Mouse (Mus musculus): ENCODE data around the gene Nrxn3. TPM values are rescaled to one million over a fixed set of nuclear protein-coding genes. Genes with fewer than 3 reads are reported as not detected.

The Nrxn3 gene
- polyA plus RNA-seq, 1 experiment from 2014 or later: 5.0 TPM

- no peak for ATAC-seq (replicated peaks; ENCODE audit: low FRiP score, low TSS enrichment, low read depth)
- Histone ChIP-seq H3K27me3 (replicated peaks; ENCODE audit: control insufficient read depth, insufficient read depth, low read length) (no peaks in the 10 kb centered on the region), H3K9me3 (ENCODE audit: control insufficient read depth, low read length) (no peaks in the 10 kb centered on the region), H3K9ac (ENCODE audit: low read length) (no peak overlapping the region), H3K36me3 (ENCODE audit: control insufficient read depth, insufficient read depth, low read length) (no peaks in the 10 kb centered on the region), H3K4me2 (ENCODE audit: low read length) (no peak overlapping the region), H3K27ac (ENCODE audit: low read depth) (no peak overlapping the region), H3K4me1 (replicated peaks; ENCODE audit: control insufficient read depth, insufficient read depth, low read length) (no peaks in the 10 kb centered on the region), H3K4me3 (ENCODE audit: low read depth, low read length) (no peak overlapping the region)
- no peak for DNase-seq (ENCODE audit: low spot score)
- 89% methylated on average over 4 of the region's 4 CpGs for WGBS
These were observed 203.6 kb downstream of the Nrxn3 start for GRCm38 (mm10) chr12:88926306-88926705.

- Histone ChIP-seq H3K4me1 (replicated peaks; ENCODE audit: control insufficient read depth, insufficient read depth, low read length) (no peaks in the 10 kb centered on the region), H3K27me3 (replicated peaks; ENCODE audit: control insufficient read depth, insufficient read depth, low read length) (no peaks in the 10 kb centered on the region), H3K36me3 (ENCODE audit: control insufficient read depth, insufficient read depth, low read length) (no peaks in the 10 kb centered on the region), H3K27ac (ENCODE audit: low read depth) (no peak overlapping the region), H3K4me3 (ENCODE audit: low read depth, low read length) (no peak overlapping the region), H3K9ac (ENCODE audit: low read length) (no peak overlapping the region), H3K4me2 (ENCODE audit: low read length) (no peak overlapping the region), H3K9me3 (ENCODE audit: control insufficient read depth, low read length) (no peaks in the 10 kb centered on the region)
- ATAC-seq (replicated peaks; ENCODE audit: low FRiP score, low TSS enrichment, low read depth) (no peak), DNase-seq (ENCODE audit: low spot score) (no peak)
- 73% methylated on average over 4 of the region's 4 CpGs for WGBS
These were observed 209.0 kb downstream of the Nrxn3 start for GRCm38 (mm10) chr12:88931713-88932112.

- Histone ChIP-seq H3K27ac (ENCODE audit: low read depth) (no peak overlapping the region), H3K4me1 (replicated peaks; ENCODE audit: control insufficient read depth, insufficient read depth, low read length) (no peaks in the 10 kb centered on the region), H3K9ac (ENCODE audit: low read length) (no peak overlapping the region), H3K4me3 (ENCODE audit: low read depth, low read length) (no peak overlapping the region), H3K9me3 (ENCODE audit: control insufficient read depth, low read length) (no peaks in the 10 kb centered on the region), H3K36me3 (ENCODE audit: control insufficient read depth, insufficient read depth, low read length) (no peaks in the 10 kb centered on the region), H3K27me3 (replicated peaks; ENCODE audit: control insufficient read depth, insufficient read depth, low read length) (no peaks in the 10 kb centered on the region), H3K4me2 (ENCODE audit: low read length) (no peak overlapping the region)
- DNase-seq (ENCODE audit: low spot score): no peak
- no peak for ATAC-seq (replicated peaks; ENCODE audit: low FRiP score, low TSS enrichment, low read depth)
- 84% methylated on average over 2 of the region's 2 CpGs for WGBS
These were observed 217.0 kb downstream of the Nrxn3 start for GRCm38 (mm10) chr12:88939679-88940078.

GRCm38 (mm10) chr12:88944967-88945366 lies 222.3 kb downstream of the Nrxn3 start:
- Histone ChIP-seq H3K36me3 (ENCODE audit: control insufficient read depth, insufficient read depth, low read length) (no peaks in the 10 kb centered on the region), H3K9ac (ENCODE audit: low read length) (no peak overlapping the region), H3K4me2 (ENCODE audit: low read length) (no peak overlapping the region), H3K4me3 (ENCODE audit: low read depth, low read length) (no peak overlapping the region), H3K27me3 (replicated peaks; ENCODE audit: control insufficient read depth, insufficient read depth, low read length) (no peaks in the 10 kb centered on the region), H3K27ac (ENCODE audit: low read depth) (no peak overlapping the region), H3K4me1 (replicated peaks; ENCODE audit: control insufficient read depth, insufficient read depth, low read length) (no peaks in the 10 kb centered on the region), H3K9me3 (ENCODE audit: control insufficient read depth, low read length) (no peaks in the 10 kb centered on the region)
- ATAC-seq (replicated peaks; ENCODE audit: low FRiP score, low TSS enrichment, low read depth): no peak
- WGBS: 73% methylated on average over 3 of the region's 3 CpGs
- DNase-seq (ENCODE audit: low spot score): no peak

- Histone ChIP-seq H3K4me1 (replicated peaks; ENCODE audit: control insufficient read depth, insufficient read depth, low read length) (no peaks in the 10 kb centered on the region), H3K27ac (ENCODE audit: low read depth) (no peak overlapping the region), H3K36me3 (ENCODE audit: control insufficient read depth, insufficient read depth, low read length) (no peaks in the 10 kb centered on the region), H3K4me2 (ENCODE audit: low read length) (no peak overlapping the region), H3K9ac (ENCODE audit: low read length) (no peak overlapping the region), H3K27me3 (replicated peaks; ENCODE audit: control insufficient read depth, insufficient read depth, low read length) (no peaks in the 10 kb centered on the region), H3K9me3 (ENCODE audit: control insufficient read depth, low read length) (no peaks in the 10 kb centered on the region), H3K4me3 (ENCODE audit: low read depth, low read length) (no peak overlapping the region)
- 89% methylated on average over 2 of the region's 2 CpGs for WGBS
- no peak for DNase-seq (ENCODE audit: low spot score)
- no peak for ATAC-seq (replicated peaks; ENCODE audit: low FRiP score, low TSS enrichment, low read depth)
These were observed 227.2 kb downstream of the Nrxn3 start for GRCm38 (mm10) chr12:88949870-88950269.

GRCm38 (mm10) chr12:88952937-88953600 lies 230.4 kb downstream of the Nrxn3 start:
- 68% methylated on average over 7 of the region's 7 CpGs for whole genome bisulfite sequencing
- Histone ChIP-seq H3K4me3 (ENCODE audit: low read depth, low read length) (no peak overlapping the region), H3K27me3 (replicated peaks; ENCODE audit: control insufficient read depth, insufficient read depth, low read length) (no peaks in the 10 kb centered on the region), H3K4me2 (ENCODE audit: low read length) (no peak overlapping the region), H3K9ac (ENCODE audit: low read length) (no peak overlapping the region), H3K4me1 (replicated peaks; ENCODE audit: control insufficient read depth, insufficient read depth, low read length) (no peaks in the 10 kb centered on the region), H3K27ac (ENCODE audit: low read depth) (no peak overlapping the region), H3K36me3 (ENCODE audit: control insufficient read depth, insufficient read depth, low read length) (no peaks in the 10 kb centered on the region), H3K9me3 (ENCODE audit: control insufficient read depth, low read length) (no peaks in the 10 kb centered on the region)
- ATAC-seq (replicated peaks; ENCODE audit: low FRiP score, low TSS enrichment, low read depth): no peak
- no peak for DNase-seq (ENCODE audit: low spot score)

- H3K27ac ChIP-seq (ENCODE audit: low read depth): no peak overlapping the region
- ATAC-seq (replicated peaks; ENCODE audit: low FRiP score, low TSS enrichment, low read depth): no peak
- H3K9me3 ChIP-seq (ENCODE audit: control insufficient read depth, low read length): no peaks in the 10 kb centered on the region
- no peaks in the 10 kb centered on the region for H3K36me3 ChIP-seq (ENCODE audit: control insufficient read depth, insufficient read depth, low read length)
- H3K4me3 ChIP-seq (ENCODE audit: low read depth, low read length): no peak overlapping the region
- no peak overlapping the region for H3K4me2 ChIP-seq (ENCODE audit: low read length)
- H3K27me3 ChIP-seq (replicated peaks; ENCODE audit: control insufficient read depth, insufficient read depth, low read length): no peaks in the 10 kb centered on the region
- 71% methylated on average over 4 of the region's 4 CpGs for WGBS
- H3K4me1 ChIP-seq (replicated peaks; ENCODE audit: control insufficient read depth, insufficient read depth, low read length): no peaks in the 10 kb centered on the region
- DNase-seq (ENCODE audit: low spot score): no peak
- H3K9ac ChIP-seq (ENCODE audit: low read length): no peak overlapping the region
These were observed 231.1 kb downstream of the Nrxn3 start for GRCm38 (mm10) chr12:88953801-88954200.

- ATAC-seq (replicated peaks; ENCODE audit: low FRiP score, low TSS enrichment, low read depth) (no peak), DNase-seq (ENCODE audit: low spot score) (no peak)
- Histone ChIP-seq H3K9ac (ENCODE audit: low read length) (no peak overlapping the region), H3K4me3 (ENCODE audit: low read depth, low read length) (no peak overlapping the region), H3K27ac (ENCODE audit: low read depth) (no peak overlapping the region), H3K4me2 (ENCODE audit: low read length) (no peak overlapping the region), H3K9me3 (ENCODE audit: control insufficient read depth, low read length) (no peaks in the 10 kb centered on the region), H3K27me3 (replicated peaks; ENCODE audit: control insufficient read depth, insufficient read depth, low read length) (no peaks in the 10 kb centered on the region), H3K4me1 (replicated peaks; ENCODE audit: control insufficient read depth, insufficient read depth, low read length) (no peaks in the 10 kb centered on the region), H3K36me3 (ENCODE audit: control insufficient read depth, insufficient read depth, low read length) (no peaks in the 10 kb centered on the region)
- 67% methylated on average over 3 of the region's 3 CpGs for WGBS
These were observed 234.8 kb downstream of the Nrxn3 start for GRCm38 (mm10) chr12:88957431-88957830.

GRCm38 (mm10) chr12:88960817-88961216 lies 238.1 kb downstream of the Nrxn3 start:
- no peaks in the 10 kb centered on the region for H3K36me3 ChIP-seq (ENCODE audit: control insufficient read depth, insufficient read depth, low read length)
- no peaks in the 10 kb centered on the region for H3K9me3 ChIP-seq (ENCODE audit: control insufficient read depth, low read length)
- no peak overlapping the region for H3K4me2 ChIP-seq (ENCODE audit: low read length)
- H3K27ac ChIP-seq (ENCODE audit: low read depth): no peak overlapping the region
- H3K9ac ChIP-seq (ENCODE audit: low read length): no peak overlapping the region
- no peaks in the 10 kb centered on the region for H3K27me3 ChIP-seq (replicated peaks; ENCODE audit: control insufficient read depth, insufficient read depth, low read length)
- ATAC-seq (replicated peaks; ENCODE audit: low FRiP score, low TSS enrichment, low read depth) (no peak), DNase-seq (ENCODE audit: low spot score) (no peak)
- WGBS: 94% methylated on average over 1 of the region's 1 CpGs
- H3K4me1 ChIP-seq (replicated peaks; ENCODE audit: control insufficient read depth, insufficient read depth, low read length): no peaks in the 10 kb centered on the region
- no peak overlapping the region for H3K4me3 ChIP-seq (ENCODE audit: low read depth, low read length)
